Mouse (Mus musculus): ENCODE measurements around the gene Fyn. TPM values are rescaled to one million over a fixed set of nuclear protein-coding genes. Genes with fewer than 3 reads are reported as not detected.

Gene Fyn
- total RNA-seq, 2 experiments from 2014 or later: 116 to 117 TPM

GRCm38 (mm10) chr10:39469341-39469740 is 100.7 kb downstream of the Fyn start:
- no peak for TF ChIP-seq CTCF (IDR thresholded peaks at IDR 0.05)
- no peak for DNase-seq (ENCODE audit: extremely low spot score in 1 of 2, low spot score in 2 of 2)
- H3K4me3 ChIP-seq: no peak overlapping the region
- no peak overlapping the region for H3K27ac ChIP-seq
- intact Hi-C loops (cut with DNase I): no loop called here

DNA sequence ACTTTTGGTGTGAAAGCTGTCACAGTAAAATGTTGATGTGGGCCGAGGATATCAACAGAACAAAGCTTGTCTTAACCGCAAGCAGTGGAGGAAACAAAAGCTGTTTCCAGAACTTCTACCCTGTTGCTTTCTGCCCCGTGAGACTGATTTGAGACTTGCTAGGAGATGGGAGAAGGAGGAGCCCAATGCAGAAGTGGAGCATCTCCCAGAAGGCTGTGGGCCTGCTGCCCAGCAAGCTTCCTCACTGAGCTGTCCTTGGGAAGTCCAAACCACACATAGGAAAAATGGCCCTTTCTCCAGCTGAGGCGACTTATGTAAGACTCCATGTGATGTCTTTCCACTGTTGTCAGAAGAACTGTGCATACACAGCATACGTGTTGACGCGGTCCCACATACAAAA is 101.7 kb downstream of the Fyn start:
- H3K4me3 ChIP-seq: no peak overlapping the region
- no peak for TF ChIP-seq CTCF (IDR thresholded peaks at IDR 0.05)
- intact Hi-C loops (cut with DNase I): no loop called here
- no peak for DNase-seq (ENCODE audit: extremely low spot score in 1 of 2, low spot score in 2 of 2)
- no peak overlapping the region for H3K27ac ChIP-seq

- no peak overlapping the region for H3K27ac ChIP-seq
- no peak for TF ChIP-seq CTCF (IDR thresholded peaks at IDR 0.05)
- intact Hi-C loops (cut with DNase I): no loop called here
- DNase-seq (ENCODE audit: extremely low spot score in 1 of 2, low spot score in 2 of 2): no peak
- H3K4me3 ChIP-seq: no peak overlapping the region
Observed at GRCm38 (mm10) chr10:39471040-39471713, 102.5 kb downstream of the Fyn start.

GRCm38 (mm10) chr10:39471714-39472531 is 103.3 kb downstream of the Fyn start:
- no peak for TF ChIP-seq CTCF (IDR thresholded peaks at IDR 0.05)
- Histone ChIP-seq H3K4me3 (0 out of 2 replicates have a peak overlapping the region, but pooled peaks have one; percentile 14), H3K27ac (peak overlapping the region; percentile 12; the same call in 1 of the 2 replicates)

GRCm38 (mm10) chr10:39472923-39473322 is 104.3 kb downstream of the Fyn start:
- no peak for TF ChIP-seq CTCF (IDR thresholded peaks at IDR 0.05)
- intact Hi-C loops (cut with DNase I): no loop called here
- no peak overlapping the region for H3K4me3 ChIP-seq
- no peak for DNase-seq (ENCODE audit: extremely low spot score in 1 of 2, low spot score in 2 of 2)
- H3K27ac ChIP-seq: no peak overlapping the region

More at GRCm38 (mm10) chr10:39471714-39472531, 103.3 kb downstream of the Fyn start:
- intact Hi-C loops (cut with DNase I): no loop called here
- peak in 1 of 2 experiments; percentile 30 for DNase-seq (ENCODE audit: extremely low spot score in 1 of 2, low spot score in 2 of 2)

- H3K27ac ChIP-seq: no peak overlapping the region
- H3K4me3 ChIP-seq: no peak overlapping the region
- no peak for DNase-seq (ENCODE audit: extremely low spot score in 1 of 2, low spot score in 2 of 2)
- intact Hi-C loops (cut with DNase I): no loop called here
- TF ChIP-seq CTCF (IDR thresholded peaks at IDR 0.05): no peak
Observed at GRCm38 (mm10) chr10:39479361-39479760, 110.7 kb downstream of the Fyn start.

DNA sequence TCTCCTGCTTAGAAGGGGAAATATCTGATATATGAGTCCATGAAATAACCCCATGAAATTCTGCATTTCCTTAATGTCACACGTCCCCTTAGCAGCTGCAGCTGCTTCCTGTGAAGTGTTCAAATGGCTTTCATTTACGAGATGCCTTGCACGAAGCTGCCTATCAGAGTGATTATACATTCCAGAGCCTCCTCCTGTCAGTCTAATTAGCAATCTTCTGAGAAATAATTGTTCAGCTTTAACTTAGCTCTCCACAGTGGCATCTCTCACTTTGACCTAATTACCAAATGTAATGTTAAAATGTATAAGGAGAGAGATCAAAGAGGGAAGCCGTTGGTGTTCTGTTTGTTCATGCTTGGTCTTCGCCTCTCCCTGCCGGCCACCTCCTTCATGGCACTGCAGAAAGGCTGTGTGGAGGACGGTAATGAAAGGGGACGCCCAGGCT is 115.7 kb downstream of the Fyn start:
- no peak overlapping the region for H3K27ac ChIP-seq
- H3K4me3 ChIP-seq: no peak overlapping the region
- no peak for TF ChIP-seq CTCF (IDR thresholded peaks at IDR 0.05)
- no peak for DNase-seq (ENCODE audit: extremely low spot score in 1 of 2, low spot score in 2 of 2)
- intact Hi-C loops (cut with DNase I): no loop called here

DNA sequence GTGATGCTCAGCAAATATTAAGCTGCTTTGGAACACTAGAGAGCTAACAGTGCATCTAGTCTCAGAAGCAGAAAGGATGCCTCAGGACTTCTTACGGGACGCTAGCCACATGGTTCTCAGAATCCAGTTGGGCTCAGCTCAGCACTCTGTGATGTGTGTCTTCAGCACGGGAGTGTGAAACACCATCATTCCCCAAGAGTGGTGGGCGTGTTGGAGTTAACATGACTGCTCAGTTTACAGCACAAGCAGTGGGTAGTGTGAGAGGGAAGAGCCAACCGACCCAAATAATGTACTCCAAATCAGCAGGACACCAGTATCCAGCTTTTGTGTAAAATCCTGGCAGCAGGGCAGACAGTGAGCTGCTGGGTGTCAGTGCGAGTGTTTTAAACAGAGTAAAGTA is 116.2 kb downstream of the Fyn start:
- TF ChIP-seq CTCF (IDR thresholded peaks at IDR 0.05): no peak
- no peak overlapping the region for H3K27ac ChIP-seq
- DNase-seq (ENCODE audit: extremely low spot score in 1 of 2, low spot score in 2 of 2): no peak
- H3K4me3 ChIP-seq: no peak overlapping the region
- intact Hi-C loops (cut with DNase I): no loop called here

DNA sequence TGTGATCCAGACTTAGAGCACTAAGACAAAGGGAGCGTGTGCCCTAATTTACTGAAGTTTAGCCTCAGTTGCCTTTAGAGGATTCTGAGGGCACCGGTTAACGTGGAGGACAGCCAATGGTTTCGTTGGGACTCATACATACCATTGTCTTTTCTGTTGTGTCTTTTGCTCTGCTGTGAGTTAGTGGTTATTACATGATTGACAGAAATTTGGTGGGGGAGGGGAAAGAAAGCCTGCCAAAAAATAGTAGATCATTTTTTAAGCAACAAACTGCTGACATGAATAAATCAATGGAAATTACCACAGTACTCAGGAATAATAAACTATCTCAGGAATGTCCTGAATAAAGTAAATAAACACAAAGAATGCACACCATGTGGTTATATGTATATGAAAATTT is 117.3 kb downstream of the Fyn start:
- intact Hi-C loops (cut with DNase I): no loop called here
- DNase-seq (ENCODE audit: extremely low spot score in 1 of 2, low spot score in 2 of 2): no peak
- no peak for TF ChIP-seq CTCF (IDR thresholded peaks at IDR 0.05)
- Histone ChIP-seq H3K4me3 (no peak overlapping the region), H3K27ac (no peak overlapping the region)

GRCm38 (mm10) chr10:39486501-39487450 is 118.1 kb downstream of the Fyn start:
- no peak for TF ChIP-seq CTCF (IDR thresholded peaks at IDR 0.05)
- intact Hi-C loops (cut with DNase I): no loop called here
- H3K4me3 ChIP-seq: no peak overlapping the region
- no peak for DNase-seq (ENCODE audit: extremely low spot score in 1 of 2, low spot score in 2 of 2)
- H3K27ac ChIP-seq: no peak overlapping the region

DNA sequence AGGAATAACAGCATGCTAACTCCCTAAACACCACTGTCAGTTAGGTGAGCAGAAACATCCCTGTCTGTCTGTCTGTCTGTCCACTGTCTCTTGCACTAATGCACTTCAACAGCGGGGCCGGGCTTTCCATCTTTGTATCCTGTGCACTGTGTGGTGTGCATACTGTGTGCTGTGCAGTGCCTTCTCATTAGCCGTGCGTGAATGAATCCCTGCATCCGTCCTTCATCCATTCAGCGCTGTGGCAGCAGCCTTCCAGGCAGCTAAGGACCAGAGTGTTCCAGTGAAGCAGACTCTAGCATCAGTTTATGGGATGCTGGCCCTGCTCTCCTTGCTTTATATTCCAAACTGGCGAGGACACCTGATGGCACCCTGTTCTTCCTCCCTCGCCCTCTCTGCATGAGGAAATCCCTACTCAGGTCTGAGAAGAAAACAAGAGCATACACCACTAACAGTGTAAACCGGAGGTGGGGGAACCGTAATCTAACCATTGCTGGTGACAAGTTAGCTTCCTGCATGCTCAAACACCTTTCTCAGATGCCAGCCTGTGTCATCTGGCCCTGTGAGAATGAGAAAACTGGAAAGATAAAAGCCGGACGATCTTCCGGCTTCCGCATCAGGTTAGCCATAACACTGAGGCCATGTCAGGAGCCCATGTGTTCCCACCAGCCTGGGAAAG is 119.2 kb downstream of the Fyn start:
- intact Hi-C loops (cut with DNase I): no loop called here
- no peak for DNase-seq (ENCODE audit: extremely low spot score in 1 of 2, low spot score in 2 of 2)
- no peak overlapping the region for H3K4me3 ChIP-seq
- no peak for TF ChIP-seq CTCF (IDR thresholded peaks at IDR 0.05)
- no peak overlapping the region for H3K27ac ChIP-seq

All from left cerebral cortex, adult 2 months (tissue).